Mouse (Mus musculus): ENCODE measurements around the gene Olfr678.

DNA sequence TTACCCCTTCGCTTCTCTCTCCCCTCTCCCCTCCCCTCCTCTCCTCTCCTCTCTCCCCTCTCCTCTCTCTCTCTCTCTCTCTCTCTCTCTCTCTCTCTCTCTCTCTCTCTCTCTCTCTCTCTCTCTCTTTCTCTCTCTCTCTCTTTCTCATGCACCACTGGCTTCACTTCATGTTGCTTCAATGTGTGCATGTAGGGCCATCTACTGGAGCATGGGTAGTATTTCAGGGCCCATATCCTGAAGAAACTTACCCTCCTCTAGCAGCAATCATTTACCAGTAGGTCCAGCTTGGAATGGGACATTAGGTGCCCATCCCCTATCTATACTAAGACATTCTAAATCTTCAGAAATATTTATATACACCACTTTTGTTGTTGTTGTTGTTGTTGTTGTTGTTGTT, 41.7 kb upstream of the Olfr678 start:
- TF ChIP-seq POLR2A (IDR thresholded peaks at IDR 0.05; ENCODE audit: extremely low read depth, insufficient read depth, low read length), result no peak
- TF ChIP-seq CTCF (IDR thresholded peaks at IDR 0.05; ENCODE audit: extremely low read depth, insufficient read depth, low read length), result no peak; the same call in 1 of the 2 replicates
